Mouse (Mus musculus) thymus, postnatal 10 days (tissue): Measurements from ENCODE around the gene Msto1.
"Not testable (repeated sequence)": the region's sequence is repeated elsewhere in the genome, so short reads cannot be mapped to it uniquely, and the experiment has no call there.

Experiments used
- DNase-seq, 2 experiments: peaks; one replicate each; pipeline ENCODE4 v3.0.0; 2021; ENCODE audit warnings: low spot score in 2 of 2

The Msto1 gene

GRCm38 (mm10) chr3:88905209-88905608 lies 8.6 kb downstream of the Msto1 start:
- no peak for DNase-seq

DNA sequence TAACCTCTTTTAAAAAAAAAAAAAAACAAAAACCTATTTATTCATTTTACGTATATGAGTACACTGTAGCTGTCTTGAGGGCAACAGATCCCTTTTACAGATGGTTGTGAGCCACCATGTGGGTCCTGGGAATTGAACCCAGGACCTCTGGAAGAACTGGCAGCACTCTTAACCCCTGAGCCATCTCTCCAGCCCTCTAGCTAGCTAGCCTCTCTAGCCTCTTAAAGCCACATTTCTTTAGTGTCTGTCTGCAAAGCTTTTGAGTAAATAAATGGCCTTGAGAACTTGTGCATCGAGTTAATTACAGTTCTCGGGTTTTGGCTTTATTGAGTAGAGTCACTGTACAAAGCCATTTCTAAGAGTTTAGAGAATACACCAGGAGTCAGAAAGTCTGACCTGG lies 9.0 kb downstream of the Msto1 start:
- DNase-seq = no peak

GRCm38 (mm10) chr3:88893011-88893410 lies 20.8 kb downstream of the Msto1 start:
- not testable (repeated sequence) for DNase-seq

DNA sequence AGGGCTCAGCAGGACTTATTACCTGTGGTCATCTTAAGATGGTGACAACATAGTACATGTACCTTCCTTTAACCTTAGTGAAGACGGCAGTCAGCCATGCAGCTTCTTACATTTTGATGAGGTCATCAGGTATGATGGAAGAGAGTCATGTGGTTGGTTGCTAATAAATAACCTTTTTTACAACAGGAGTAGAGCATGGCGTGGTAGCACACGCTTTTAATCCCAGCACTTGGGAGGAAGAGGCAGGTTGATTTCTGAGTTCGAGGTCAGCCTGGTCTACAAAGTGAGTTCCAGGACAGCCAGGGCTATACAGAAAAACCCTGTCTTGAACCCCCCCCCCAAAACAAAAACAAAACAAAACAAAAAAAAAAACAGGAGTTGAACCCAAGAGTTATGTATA lies 31.3 kb downstream of the Msto1 start:
- DNase-seq = not testable (repeated sequence)

DNA sequence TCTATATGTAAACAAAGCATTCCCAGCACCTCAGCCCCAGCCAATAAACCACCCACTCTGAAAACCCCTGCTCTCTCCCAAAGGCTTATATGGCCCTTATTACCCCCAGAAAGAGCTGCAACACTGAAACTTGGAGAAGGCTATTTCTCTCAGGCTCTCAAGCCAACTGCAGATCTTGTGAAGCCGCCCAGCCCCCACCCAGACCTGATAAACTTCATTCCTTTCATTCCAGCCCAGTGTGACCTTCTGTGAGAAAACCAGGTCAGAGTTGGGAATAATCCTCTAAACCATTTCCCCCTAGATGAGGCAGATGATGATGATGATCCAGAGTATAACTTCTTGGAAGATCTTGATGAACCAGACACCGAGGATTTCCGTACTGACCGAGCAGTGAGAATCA lies 45.4 kb downstream of the Msto1 start:
- not testable (repeated sequence) for DNase-seq

DNA sequence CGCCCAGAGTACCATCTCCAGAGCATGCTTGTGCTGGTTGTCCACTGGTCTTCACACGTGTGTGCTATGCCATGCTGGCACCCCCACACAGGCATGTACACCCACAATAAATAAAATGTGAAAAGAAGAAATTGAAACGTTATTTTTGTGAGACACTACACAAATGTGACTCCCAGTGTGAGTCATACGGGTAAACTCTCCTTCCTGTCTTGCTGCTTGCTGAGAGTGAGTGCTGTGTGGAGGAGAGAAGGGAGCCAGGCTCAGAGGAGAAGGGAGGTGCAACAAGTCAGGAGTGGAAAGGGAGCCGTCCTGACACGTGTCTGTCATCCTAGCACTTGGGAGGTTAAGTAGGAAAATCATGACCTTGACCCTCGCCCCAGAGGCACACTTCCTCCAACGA lies 46.6 kb downstream of the Msto1 start:
- not testable (repeated sequence) for DNase-seq

DNA sequence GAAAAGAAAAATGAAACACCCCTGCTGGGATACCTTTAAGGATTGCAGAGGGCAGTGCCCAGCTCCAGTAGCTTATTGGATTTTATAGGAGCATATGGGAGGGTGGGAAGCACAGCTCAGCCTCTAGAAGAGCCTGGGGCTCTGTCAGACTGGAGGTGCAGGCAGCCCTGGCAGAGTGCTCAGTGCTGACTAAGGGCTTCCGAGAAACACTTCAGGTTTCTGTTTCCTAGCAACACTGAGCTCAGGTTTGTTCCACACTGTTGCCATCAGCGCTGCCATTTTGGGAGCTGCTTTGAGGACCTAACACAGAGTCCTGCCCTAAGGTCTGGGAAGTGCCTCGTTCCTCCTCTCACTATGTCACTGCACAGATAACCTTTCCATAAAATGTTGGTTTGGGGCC lies 47.1 kb downstream of the Msto1 start:
- DNase-seq = not testable (repeated sequence)

DNA sequence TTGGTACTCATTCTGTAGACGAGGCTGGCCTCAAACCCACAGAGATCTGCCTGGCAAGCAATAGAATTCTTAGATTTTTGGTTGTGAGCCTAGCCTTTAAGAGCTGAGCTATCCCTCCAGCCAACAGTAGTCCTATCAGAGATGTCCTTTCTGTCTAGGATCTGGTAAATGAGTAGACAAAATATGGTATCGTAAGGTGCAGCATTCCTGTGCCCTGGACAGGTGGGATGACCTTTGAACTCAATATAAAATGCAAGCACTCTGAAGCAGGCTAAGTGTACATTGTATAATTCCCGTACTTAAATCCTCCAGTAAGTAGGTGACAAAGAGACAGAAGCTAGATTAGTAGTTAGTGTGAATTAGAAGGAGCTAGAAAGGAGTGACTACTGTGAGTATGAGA lies 51.7 kb downstream of the Msto1 start:
- no peak for DNase-seq

DNA sequence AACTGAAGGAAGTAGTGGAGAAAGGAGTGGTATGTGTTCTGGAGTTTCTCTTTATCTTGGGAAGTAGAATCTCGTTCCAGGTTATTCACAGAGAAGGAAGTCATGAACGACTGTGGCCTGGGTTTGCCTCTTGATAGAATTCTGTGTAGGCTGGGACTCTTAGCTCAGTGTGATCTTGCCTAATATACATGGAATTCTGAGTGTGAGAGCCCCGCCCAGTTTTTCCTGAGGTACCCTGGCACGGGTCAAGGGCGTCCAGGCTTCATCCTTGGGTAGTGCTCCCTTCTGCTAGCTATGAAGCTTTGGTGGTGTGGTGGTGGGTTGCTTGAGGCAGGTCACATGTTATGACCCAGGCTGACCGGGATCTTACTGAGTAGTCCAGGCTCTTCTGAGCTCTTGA lies 58.0 kb downstream of the Msto1 start:
- DNase-seq = no peak
